In genomic region chr13:43193932-43194331, GRCm38 (mm10) we compare ENCODE assay signal across 22 mouse cellular contexts. TPM values are rescaled to one million over a fixed set of nuclear protein-coding genes. Genes with fewer than 3 reads are reported as not detected.
DNase-seq lines count a peak whose midpoint lies in the region; ATAC-seq and TF ChIP-seq lines count a peak whose summit lies in the region.
"Had no signal": no experiment of that assay in that cellular context is flagged by ENCODE, and none has a peak within 500 bp of the region (broad histone marks: within the 10 kb centered on the region; RNA-seq: fewer than 3 reads in every experiment).

No protein-coding gene starts in this region.

- H3K27ac ChIP-seq in heart, embryonic 12.5 days (ENCODE audit: poor library complexity, severe bottlenecking): peak overlapping the region; percentile 85; the same call in 1 of the 2 replicates
- H3K27ac ChIP-seq: embryonic facial prominence, embryonic 13.5 days; forebrain, embryonic 12.5 days; hindbrain, embryonic 12.5 days had no signal

- WGBS in heart, embryonic 12.5 days: 84% methylated on average over 8 of the region's 8 CpGs

- H3K9ac ChIP-seq in heart, embryonic 12.5 days: no peak overlapping the region
- H3K9ac ChIP-seq: embryonic facial prominence, embryonic 13.5 days; forebrain, embryonic 12.5 days; hindbrain, embryonic 12.5 days had no signal

- peaks cover 60% of the 10 kb centered on the region for H3K4me1 ChIP-seq in heart, embryonic 12.5 days (replicated peaks)
- peaks cover 80% of the 10 kb centered on the region for H3K4me1 ChIP-seq in G1E (ENCODE audit: insufficient read depth, low read depth, low read length)
- H3K4me1 ChIP-seq: hindbrain, embryonic 12.5 days had no signal

- H3K36me3 ChIP-seq in heart, embryonic 12.5 days: no peaks in the 10 kb centered on the region
- H3K36me3 ChIP-seq in G1E (replicated peaks): no peaks in the 10 kb centered on the region
- H3K36me3 ChIP-seq: embryonic facial prominence, embryonic 13.5 days; forebrain, embryonic 12.5 days; hindbrain, embryonic 12.5 days had no signal

- ATAC-seq in heart, embryonic 12.5 days (ENCODE audit: insufficient number of reproducible peaks, low FRiP score): no peak
- no peak for ATAC-seq in G1E (ENCODE audit: extremely low read depth, insufficient number of reproducible peaks, low FRiP score, poor library complexity, severe bottlenecking)
- no peak for ATAC-seq in CD4-positive, CD25-positive, alpha-beta regulatory T cell, adult 4 months
- ATAC-seq: activated CD4-positive, CD25-positive, alpha-beta regulatory T cell, adult 4 months; forebrain, embryonic 16.5 days; hindbrain, embryonic 16.5 days; inflammation-experienced regulatory T-cells, adult 6 months; intestine, postnatal 0 days had no signal

- H3K4me2 ChIP-seq in heart, embryonic 12.5 days: no peak overlapping the region
- H3K4me2 ChIP-seq: embryonic facial prominence, embryonic 13.5 days; forebrain, embryonic 12.5 days; hindbrain, embryonic 12.5 days had no signal

- peak; percentile 61 to 64 for DNase-seq in cerebellum, adult 18-20 months
- DNase-seq in cerebellum, postnatal 4 days (ENCODE audit: low spot score in 2 of 2): no peak
- peak; percentile 69 to 70 for DNase-seq in cerebellum, postnatal 14 days
- no peak for DNase-seq in cerebellum, adult 8-10 months
- no peak for DNase-seq in heart, postnatal 25 days (ENCODE audit: low spot score)
- no peak for DNase-seq in G1E (ENCODE audit: low spot score)
- DNase-seq: adrenal gland, postnatal 14 days; B cell, adult 2 months; gastrocnemius, postnatal 10 days; heart, postnatal 4 days; kidney, adult 8-10 months had no signal

- H3K4me3 ChIP-seq in heart, embryonic 12.5 days: no peak overlapping the region
- peak overlapping the region; percentile 24; the same call in 1 of the 2 replicates for H3K4me3 ChIP-seq in G1E (ENCODE audit: low read depth, low read length)
- H3K4me3 ChIP-seq: embryonic facial prominence, embryonic 13.5 days; forebrain, embryonic 12.5 days; hindbrain, embryonic 12.5 days had no signal

- no peak for TF ChIP-seq CTCF in G1E (IDR thresholded peaks at IDR 0.05; ENCODE audit: low read depth, low read length)

- intact Hi-C loops in heart, postnatal 25 days (cut with DNase I): loop anchor here (5.0 kb wide), 1 partner anchor 38 kb away; no protein-coding TSS in a partner anchor

- 0 out of 2 replicates have a peak, but pooled peaks cover 10% of the 10 kb centered on the region for H3K27me3 ChIP-seq in heart, embryonic 12.5 days (replicated peaks)
- peaks cover 19% of the 10 kb centered on the region; the same call in 1 of the 2 replicates for H3K27me3 ChIP-seq in G1E (ENCODE audit: insufficient read depth, low read length)
- H3K27me3 ChIP-seq: embryonic facial prominence, embryonic 13.5 days; forebrain, embryonic 12.5 days; hindbrain, embryonic 12.5 days; Patski had no signal

- H3K9me3 ChIP-seq in heart, embryonic 12.5 days (replicated peaks): no peaks in the 10 kb centered on the region
- no peaks in the 10 kb centered on the region for H3K9me3 ChIP-seq in G1E (replicated peaks)
- H3K9me3 ChIP-seq: embryonic facial prominence, embryonic 13.5 days; forebrain, embryonic 12.5 days; hindbrain, embryonic 12.5 days had no signal

RNA-seq across cellular contexts. Expression of gene Tbc1d7, which starts 22.6 kb away (rescaled TPM):
- 50.9 and 52.3 TPM in 2 replicates for polyA plus RNA-seq in heart, embryonic 12.5 days (2016; fragmentation: Nextera tagmentation; extraction: Ambion mirVana)
- 10 to 100 TPM; 35.9 to 43.0 TPM for total RNA-seq in heart, postnatal 25 days (2021)
- total RNA-seq in G1E (2014; fragmentation: Nextera tagmentation) (82.5 and 87.3 TPM in 2 replicates), G1E (2017) (9.4 and 18.2 TPM in 2 replicates)
- 10.9 and 11.6 TPM in 2 replicates for polyA plus RNA-seq in G1E (2012)
- 10 to 100 TPM in 1 of 2 experiments, 1 to 10 TPM in 1; 9.8 to 16.0 TPM for polyA plus RNA-seq in CD4-positive, CD25-positive, alpha-beta regulatory T cell, adult 4 months (2017; shearing (Covaris generic))

Comparison
In these comparisons a context has a peak if more than half of its experiments do, and no peak if none do; other contexts are left out.
1. DNase-seq: peak in cerebellum, adult 18-20 months (2 of 2) and cerebellum, postnatal 14 days (2 of 2); none in cerebellum, postnatal 4 days (0 of 2), cerebellum, adult 8-10 months (single experiment), heart, postnatal 25 days (single experiment) and G1E (single experiment).